Mouse (Mus musculus): ENCODE results near the gene Slc25a17.

Slc25a17 gene

DNA sequence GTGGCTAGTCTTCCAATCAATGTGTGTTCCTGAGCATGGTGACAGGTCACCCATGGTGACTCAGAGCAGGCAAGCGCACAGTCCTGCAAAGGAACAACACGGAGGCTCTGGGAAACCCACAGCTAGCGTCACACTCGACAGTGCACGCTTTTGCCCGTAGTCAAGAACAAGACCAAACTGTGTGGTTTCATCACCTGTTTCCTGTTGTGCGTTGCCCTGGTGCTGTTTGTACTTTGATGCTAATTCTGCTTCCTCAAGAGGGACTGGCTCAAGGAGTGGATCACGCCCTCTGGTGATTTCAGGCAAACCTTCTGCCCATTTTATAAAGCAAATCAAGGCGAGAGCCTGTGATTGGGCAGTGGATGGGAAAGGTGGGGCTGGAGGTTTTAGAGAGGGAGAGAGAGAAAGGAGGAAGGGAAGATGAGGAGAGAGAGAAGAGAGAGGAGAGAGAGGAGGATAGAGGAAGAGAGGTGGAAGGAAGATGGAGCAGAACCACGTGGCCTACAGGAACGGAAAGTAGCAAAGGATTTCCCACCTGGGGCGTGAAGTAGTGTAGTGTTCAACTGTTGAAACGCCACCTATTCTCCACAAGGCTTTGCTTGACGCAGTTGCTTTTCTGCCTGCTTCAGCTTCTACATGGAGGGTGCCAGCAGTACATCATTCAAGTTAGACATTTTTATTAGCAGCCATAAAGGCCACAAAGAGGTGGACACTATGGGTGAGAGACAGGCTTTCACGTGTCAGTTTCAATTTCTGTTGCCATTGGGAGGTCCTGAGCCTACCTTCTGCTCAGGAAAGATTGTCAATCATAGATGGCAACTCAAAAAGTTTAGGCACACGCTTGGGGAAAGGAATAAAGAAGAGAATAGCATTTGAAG is 59.2 kb downstream of the Slc25a17 start:
- DNase-seq (ENCODE audit: low spot score), result no peak

DNA sequence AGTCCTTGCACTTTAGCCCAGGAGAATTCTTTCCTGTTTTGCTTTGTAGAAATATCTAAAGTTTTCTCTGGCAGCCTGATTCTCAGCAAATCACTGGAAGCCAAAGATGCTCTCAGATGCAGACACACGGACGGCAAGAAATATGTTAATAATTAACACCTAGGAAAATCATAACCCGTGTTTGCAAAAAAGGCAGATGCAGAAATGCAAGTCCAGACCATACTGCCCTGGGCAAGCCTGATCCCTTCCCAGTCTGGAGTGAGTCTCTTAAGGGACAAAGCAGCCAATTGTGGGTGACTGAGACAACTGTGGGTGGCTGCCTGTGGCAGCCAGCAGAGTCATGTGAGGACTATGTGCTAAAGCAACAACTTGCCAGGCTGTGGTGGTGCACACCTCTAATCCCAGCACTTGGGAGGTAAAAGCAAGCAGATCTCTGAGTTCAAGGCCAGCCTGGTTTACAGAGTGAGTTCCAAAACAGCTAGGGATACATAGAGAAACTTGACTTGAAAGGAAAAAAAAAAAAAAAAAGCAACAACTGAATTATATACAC is 60.0 kb downstream of the Slc25a17 start:
- no peak for DNase-seq (ENCODE audit: low spot score)

DNA sequence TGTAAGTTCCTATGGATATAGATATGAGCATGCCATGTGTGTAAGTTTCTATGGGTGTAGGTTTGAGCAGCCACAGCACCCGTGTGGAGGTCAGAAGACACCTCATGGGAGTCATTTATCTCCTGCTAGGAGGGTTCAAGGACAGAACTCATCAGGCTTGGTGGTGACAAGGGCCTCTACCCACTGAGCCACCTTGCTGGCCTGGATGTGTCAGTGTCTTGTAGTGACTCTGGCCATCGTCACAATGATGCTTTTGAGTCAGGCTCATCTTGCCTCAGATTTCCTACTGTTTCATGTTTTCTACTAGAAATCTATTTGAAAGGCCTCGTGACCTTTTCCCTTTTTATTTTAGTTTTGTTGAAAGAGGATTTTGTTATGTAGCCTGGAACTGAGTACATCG is 61.1 kb downstream of the Slc25a17 start:
- DNase-seq (ENCODE audit: low spot score), result no peak

DNA sequence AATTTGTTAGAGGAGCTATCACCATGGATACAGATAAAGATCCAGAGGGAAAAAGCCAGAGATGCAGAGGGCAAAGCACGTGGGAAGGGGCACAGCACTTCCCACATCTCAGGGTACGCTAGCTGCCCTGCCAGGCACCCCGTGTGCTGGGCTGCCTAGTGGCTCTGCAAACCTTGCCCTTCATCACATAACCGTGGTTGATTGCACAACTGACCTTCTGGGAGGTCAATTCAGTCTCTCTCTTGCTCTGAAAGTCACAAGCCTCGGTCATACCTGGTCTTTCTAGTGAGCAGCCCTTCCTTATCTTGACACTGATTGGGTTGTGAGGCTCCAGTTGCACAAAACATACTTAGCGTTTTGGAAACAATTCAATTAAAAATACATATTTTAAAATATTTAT is 62.4 kb downstream of the Slc25a17 start:
- no peak for DNase-seq (ENCODE audit: low spot score)

DNA sequence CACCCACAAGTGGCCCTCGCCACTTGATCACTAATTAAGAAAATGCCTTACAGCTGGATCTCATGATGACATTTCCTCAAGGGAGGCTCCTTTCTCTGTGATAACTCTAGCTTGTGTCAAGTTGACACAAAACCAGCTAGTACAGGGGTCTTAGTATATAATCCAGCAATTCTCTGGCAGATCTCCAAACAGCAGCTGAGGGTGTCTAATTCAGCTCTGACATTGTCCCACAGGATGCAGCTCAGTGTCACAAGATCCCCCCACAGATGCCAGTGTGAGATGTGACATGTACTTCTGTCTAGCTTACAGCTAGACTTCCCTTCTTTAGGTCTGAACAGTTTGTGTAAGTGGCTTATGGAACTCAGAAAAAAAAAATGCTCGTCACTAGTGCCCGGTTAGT is 63.1 kb downstream of the Slc25a17 start:
- no peak for DNase-seq (ENCODE audit: low spot score)

DNA sequence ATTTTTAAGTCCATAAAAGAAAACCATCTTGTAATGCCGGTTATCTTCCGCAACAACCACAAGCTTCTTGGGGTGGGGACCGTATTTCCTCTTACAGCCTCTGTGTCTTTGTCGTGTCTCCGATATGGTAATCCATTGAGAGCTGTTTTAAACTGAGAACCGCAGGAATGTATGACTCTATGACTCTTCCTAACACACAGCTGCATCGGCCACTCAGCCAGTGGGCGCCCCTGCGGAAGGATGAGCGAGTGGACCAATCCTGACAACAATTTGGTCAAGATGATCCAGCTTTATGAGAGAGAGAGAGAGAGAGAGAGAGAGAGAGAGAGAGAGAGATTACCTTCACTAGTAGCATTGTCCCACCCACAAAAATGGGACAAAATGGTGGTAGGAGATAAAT is 65.7 kb downstream of the Slc25a17 start:
- no peak for DNase-seq (ENCODE audit: low spot score)

DNA sequence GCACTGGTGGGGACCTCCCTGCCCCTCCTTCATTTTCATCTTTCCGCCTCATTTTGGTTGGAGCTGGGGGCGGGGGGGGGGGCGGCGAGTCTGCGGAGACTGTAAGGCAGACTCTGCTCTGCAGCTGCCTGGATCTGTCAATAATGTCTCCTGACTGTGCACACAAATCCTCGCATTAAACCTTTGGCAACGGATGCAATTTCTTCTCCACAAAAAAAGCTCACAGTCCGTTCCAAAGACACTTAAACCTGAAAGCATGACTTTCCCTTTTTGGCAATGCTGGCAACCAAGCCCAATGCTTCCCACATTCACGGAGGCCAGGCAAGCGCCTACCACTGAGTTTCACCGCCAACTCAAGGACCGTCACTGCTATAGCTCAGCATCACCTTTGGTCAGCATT is 66.2 kb downstream of the Slc25a17 start:
- DNase-seq (ENCODE audit: low spot score), result no peak

DNA sequence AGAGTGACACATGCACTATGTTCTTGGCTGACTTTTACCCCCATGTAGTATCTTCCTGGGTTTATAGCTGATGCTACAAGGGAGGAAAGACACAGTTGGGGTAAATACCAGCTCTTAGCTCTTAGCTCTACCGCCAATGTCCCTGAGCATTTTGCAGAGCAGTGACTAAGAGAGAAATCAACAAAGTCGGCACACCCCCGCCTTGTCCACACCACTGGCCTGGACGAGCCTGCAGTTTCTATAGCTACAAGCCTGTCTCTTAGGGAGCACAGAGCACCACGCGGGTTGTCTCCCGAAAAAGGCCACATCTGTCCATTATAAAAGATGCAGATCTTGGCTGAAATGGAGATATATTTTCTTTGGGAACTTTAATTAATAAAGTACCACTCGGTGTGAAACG is 69.9 kb downstream of the Slc25a17 start:
- no peak for DNase-seq (ENCODE audit: low spot score)

DNA sequence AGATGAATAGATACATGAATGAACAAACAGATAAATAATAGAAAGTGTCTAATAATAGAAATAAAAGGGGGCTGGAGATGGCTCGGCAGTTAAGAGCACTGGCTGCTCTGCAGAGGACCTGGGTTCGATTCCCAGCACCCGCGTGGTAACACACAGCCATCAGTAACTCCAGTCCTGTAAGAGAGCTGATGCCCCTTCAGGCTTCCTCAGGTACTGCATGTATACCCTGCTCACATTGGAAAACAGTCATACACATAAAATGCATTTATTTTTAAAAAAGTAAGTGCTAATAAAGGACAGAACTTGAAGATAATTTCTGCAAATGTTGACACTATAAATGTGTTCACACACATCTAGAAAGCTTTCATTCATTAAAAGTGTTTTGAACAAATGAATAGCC is 70.4 kb downstream of the Slc25a17 start:
- DNase-seq (ENCODE audit: low spot score), result no peak

DNA sequence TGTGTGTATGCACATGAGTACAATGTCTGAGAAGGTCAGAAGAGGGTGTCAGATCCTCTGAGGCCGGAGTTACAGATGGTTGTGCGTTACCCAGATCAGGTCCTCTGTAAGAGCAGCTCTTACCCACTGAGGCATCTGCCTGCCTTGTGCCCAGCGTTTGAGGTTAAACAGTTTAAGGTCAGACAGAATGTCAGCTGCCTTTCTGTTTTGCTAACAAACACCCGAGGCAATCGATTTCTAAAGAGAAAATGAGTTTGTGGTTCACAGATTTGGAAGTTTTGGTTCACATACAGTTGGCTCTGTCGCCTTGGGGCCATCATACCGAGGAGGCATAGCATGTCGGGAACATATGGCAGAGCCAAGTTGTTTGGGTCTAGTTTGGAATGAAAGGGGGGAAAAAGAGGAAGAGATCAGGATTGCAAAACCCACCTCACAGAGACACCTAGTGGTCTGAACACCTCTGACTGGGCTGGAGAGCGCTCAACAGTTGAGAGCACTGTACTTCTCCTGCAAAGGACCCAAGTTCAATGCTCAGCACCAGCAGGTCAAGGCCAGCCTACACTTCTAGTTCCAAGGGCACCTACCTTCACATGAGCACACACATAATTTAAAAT is 76.4 kb downstream of the Slc25a17 start:
- DNase-seq (ENCODE audit: low spot score), result no peak

DNA sequence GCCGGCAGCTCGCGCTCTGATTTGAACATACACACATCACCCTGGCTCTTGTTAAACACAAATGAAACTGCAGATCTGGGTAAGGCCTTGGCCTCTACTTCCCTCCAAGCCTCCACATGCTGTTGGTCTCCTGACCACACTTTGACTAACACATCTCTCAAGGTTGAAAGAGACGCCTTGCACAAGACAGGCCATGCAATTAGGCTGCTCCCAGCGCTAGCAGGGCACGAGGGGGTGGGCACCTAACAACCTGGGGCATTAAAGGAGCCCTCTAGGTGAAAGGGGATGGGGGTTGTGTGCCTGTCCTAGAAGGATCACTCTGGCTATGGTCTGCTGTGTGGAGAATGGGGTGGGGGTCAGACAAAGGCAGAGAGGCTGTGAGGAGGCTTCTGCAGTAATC is 81.9 kb downstream of the Slc25a17 start:
- DNase-seq (ENCODE audit: low spot score), result no peak

DNA sequence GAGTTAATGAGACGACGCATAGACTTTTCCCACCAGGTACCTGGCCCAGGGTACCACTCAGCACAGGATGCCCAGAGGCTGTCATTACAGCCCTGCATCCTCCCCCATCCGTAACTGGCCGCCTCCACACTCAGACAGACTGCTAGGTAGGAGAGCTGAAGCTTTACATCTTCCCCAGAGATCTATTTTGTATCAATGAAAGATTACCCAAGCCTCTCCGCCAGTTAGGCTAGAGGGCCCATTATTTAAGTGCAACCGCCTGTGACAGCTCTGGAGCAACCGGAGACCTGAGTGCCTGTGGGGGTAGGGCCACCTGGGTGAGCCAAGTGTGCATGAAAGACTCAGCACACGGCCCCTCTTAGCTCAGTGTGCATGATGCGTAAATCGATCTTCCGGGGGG is 82.7 kb downstream of the Slc25a17 start:
- DNase-seq (ENCODE audit: low spot score), result no peak

DNA sequence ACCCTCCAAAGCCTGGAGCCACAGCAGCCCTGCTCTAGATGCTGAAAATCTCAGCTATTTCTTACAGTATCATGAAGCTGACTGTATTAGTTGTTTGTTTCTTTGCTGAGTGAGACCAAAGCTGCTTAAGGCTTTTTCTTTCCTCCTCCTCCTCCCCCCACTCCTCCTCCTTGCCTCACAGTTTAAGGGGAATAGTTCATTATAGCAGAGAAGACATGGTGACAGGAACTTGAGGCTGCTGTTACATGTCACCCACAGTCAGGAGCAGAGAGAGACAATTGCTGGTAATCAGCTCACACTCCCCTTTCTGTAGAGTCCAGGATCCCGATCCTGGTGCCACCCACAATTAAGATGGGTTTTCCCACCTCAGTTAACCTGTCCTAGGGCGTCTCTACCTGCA is 87.3 kb downstream of the Slc25a17 start:
- DNase-seq (ENCODE audit: low spot score), result no peak

DNA sequence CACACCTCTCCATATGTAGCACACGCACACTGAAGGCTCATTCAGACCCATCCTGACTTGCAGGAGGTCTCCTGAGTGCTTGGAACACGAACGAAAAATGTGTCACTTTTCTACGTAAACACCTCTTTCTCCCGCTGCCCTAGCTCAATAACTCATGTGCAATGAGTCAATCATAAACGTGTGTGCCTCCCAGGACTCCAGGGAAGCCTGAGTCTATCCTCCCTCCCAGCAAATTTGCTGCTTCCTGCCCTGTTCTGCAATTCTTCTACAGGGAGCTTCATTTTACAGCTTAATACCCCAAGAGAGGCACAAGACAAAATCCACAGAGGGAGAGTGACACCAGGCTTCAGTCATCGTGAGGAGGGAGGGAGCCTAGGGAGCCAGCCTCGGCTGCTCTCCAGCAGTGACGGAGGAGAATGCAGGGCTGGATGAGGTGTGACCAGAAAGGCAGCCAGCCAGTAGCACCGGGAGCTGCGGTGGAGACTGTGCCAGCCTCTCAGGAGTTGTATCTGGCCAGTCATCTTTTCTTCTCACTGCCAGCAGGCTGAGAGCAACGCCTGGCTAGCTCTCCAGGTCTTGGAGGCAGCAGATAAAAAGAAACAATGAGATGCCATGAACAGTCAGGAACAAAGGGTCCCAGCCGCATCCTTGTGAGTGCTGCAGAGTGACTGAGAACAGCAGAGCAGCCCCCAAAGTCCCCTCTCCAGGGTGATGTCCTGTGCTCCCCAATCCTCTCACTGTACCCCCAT is 88.1 kb downstream of the Slc25a17 start:
- no peak for DNase-seq (ENCODE audit: low spot score)
